Mouse (Mus musculus) kidney, adult 2 months (tissue): Measurements from ENCODE around the gene Eif4g3.

Experiments
- CTCF ChIP-seq: fragments of 200-500 bp; conservative IDR thresholded peaks from 2 replicates; pipeline ENCODE4 v1.5.1; 2011; ENCODE audit warnings: low read depth, mild to moderate bottlenecking, control low read depth, low read length, moderate library complexity, mixed read lengths; ENCODE audit not compliant: insufficient read depth, insufficient read length
- POLR2A ChIP-seq: fragments of 200-500 bp; IDR thresholded peaks from one replicate; pipeline ENCODE4 v1.6.1; 2011; ENCODE audit warnings: low read depth, low read length, control low read depth

DNA sequence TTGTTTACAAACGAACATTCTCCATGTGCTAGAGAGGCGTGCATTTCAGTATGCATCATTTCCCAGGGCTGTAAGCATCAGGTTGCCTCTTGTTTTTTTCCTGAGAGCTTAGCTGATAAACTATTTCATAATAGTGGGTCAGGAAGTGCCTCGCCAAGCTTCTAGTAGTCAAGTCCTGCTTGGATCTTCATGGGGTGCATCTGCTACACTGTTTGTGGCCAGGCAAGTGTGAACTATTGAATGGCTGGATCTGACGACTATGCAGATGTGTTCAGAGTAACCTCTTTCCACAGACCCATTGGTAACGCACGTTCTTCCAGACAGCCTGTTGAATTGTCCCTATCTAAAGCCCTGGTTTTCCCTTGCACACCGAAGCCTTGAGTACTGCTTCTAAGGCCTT lies 135.0 kb downstream of the Eif4g3 start:
- TF ChIP-seq POLR2A (no peak), CTCF (no peak)
